Mouse (Mus musculus): ENCODE measurements around the gene Nrxn3.
A peak's percentile ranks its signal among the peaks of the same experiment; 100 is the strongest.

The Nrxn3 gene

DNA sequence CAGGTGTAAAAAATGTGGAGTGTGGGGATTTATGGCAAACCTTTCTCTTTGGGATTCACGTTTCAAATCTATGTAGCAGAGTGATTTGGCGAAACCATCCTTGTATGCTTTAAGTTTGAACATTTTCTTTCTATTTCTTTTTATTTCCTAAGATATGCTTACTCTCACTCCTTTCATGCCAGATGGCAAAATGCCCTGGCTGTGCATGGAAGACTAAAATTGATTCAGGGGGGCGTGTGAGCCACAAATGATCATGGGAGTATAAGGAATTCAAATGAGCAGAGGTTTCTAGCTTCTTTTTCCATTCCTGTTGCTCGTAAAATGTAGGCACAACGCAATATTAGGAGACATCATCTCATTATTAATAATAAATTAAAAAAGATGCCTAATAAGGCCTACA, 1211.0 kb downstream of the Nrxn3 start:
- no peak for DNase-seq (ENCODE audit: low read depth, low spot score)

DNA sequence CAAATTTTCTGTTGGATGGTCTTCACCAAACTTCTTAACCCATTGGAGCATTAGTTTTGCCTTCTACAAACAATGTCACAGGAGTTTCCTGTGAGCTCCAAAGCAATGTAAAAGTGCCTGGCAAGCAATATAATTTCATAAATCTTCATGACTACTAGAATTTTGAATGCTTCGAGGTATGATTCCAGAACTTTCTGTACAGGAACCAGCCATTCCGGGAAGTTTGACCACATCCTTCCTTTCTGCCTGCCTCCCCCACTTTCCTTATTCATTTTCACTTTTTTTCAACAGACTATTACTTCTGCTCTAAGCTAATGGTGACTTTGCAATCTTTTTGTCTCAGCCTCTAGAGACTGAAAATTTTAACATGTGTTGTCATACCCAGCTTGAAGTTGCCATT, 1218.1 kb downstream of the Nrxn3 start:
- DNase-seq (ENCODE audit: low read depth, low spot score) = no peak

DNA sequence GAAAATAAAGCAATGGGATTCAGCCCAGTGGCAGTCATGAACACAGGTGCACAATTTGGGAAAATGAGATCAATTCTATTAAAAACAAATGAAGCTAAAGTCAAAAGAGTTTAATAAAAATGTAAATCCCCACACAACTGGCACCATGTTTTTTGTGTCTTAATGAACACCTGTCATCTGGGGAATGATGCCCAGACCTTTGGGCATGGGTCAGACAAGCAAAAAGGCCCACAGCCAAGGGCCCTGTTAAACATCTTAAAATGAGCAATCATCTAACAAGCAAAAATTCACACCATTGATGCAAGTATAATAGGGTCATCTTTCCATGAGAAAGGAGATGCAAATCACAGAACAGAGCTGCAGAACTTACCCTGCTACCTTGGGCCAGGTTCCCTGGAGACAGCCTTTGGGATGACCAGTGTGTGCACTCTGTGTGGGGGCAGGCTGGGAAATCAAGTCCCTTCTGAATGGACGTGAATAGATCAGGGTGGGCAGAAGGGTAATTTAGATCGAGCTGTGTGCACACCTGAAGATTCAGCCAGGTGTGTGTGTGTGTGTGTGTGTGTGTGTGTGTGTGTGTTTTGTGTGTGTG, 1223.3 kb downstream of the Nrxn3 start:
- no peak for DNase-seq (ENCODE audit: low read depth, low spot score)

DNA sequence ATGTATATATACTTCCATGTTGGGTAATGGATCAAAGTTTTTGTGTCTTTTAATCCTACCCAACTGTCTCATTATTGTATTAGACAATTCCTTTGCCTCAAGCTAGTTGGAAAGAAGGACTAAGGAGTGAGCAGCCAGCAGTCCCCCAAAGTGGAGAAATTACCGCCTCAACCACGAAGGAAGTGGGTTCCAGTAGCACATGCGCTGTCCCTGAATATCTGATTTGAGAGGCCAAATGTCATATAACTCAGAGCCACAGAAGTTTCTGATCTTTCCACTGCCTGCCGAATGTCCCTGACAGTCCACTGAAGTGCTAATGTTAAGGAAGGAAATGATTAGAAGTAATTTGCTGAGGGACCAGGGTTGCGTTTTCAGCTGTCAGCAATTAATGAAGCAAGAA, 1223.8 kb downstream of the Nrxn3 start:
- DNase-seq (ENCODE audit: low read depth, low spot score) = no peak

DNA sequence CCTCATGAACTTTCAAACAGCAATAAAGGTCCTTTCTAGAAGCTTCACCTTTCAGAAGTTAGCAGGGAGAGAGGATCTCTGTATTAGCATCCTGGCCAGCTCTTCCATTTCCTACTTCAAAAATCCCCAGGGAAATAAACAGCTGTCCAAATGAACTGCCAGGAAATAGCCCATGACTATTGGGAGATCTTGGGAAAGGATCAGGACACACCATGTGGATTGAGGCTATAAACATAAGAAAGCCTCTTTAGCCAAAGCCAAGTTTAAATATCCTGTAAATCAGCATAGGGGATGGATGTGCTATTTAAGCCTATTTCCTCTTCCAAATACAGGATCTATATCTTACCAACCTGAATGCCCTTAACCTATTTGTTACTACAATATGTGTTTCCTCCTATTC, 1230.6 kb downstream of the Nrxn3 start:
- peak; percentile 3 for DNase-seq (ENCODE audit: low read depth, low spot score)

DNA sequence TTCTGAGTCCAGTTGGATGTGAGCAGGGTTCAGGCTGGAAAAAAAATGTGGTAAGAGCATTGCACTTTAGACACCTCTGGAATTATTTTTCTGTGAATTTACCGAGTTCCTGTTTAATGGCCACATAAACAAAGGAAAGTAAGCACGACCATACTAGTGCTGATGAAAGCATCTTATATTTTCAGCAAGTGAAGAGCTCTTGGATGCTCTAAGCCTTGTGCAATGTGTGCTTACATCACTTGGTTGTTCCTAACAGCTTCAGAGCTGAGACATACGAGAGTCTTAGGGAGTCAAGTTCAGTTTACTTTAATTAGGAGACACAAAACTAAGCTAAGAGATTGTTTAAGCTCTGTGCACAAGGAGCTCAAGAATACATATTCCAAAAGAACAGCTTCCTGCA, 1231.0 kb downstream of the Nrxn3 start:
- DNase-seq (ENCODE audit: low read depth, low spot score) = no peak

DNA sequence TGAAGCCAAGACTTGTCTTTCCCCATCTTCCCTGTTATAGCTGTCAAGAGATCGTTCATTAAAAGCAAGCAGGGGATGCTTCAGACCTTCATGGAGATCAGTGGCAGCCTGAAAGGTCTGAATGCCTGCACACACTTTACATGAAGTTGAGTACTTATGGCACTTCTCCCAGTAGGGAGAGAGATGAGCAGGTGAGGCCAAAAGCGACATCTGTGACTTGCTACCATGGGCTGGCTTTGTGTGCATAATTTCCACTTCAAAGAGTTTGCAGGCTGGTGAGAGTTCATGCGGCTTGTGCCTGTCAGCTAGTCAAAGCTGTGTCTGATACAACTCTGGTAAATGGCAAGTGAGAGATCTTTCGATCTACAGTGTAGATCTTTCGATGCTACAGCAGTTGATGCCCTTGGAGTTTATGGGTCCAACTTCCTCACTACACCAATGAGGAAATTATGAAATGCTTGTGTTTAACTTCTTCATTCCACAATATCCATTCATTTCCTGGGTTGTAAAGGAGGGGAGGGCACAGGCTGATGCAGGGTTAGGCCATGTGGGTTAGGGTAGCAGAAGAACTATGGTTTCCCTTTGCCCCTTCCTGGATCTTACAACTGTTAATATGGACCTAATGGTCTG, 1231.9 kb downstream of the Nrxn3 start:
- DNase-seq (ENCODE audit: low read depth, low spot score) = no peak

DNA sequence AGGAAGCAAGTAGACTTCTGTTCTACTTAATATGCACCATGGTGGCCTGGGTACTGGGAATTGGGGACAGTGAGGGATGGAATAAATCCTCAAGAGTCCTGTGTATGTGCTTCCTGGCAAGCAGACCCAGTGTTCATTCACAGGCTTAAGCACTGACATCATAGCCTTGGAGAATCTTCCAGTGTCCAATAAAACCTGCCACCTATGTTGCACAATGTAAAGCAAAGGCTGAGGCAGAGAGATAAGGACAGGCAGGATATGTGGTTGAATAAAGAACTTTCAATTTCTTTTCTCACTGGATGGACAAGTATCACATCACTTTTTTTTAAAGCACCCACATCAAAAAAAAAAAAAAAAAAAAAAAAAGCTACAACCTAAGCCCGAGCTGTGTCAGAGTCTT, 1240.4 kb downstream of the Nrxn3 start:
- DNase-seq (ENCODE audit: low read depth, low spot score) = no peak

DNA sequence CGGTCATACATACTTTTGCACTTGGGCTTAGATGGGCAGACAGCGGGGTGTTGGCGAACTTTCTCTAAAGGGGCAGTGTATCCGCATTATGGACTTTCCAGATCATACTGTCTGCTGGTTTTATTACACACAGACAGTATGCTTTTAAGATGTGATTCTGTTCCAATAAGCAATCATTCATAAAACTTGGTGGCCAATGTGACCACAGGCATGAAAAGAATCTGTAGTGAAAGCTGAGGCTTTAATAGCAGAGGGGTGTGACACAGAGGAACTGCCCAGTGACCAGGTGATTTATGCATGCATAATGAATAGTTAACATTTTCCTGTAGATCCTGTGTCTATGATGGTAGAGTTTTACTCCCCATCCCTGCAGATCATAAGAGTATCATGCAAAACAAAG, 1254.0 kb downstream of the Nrxn3 start:
- no peak for DNase-seq (ENCODE audit: low read depth, low spot score)

DNA sequence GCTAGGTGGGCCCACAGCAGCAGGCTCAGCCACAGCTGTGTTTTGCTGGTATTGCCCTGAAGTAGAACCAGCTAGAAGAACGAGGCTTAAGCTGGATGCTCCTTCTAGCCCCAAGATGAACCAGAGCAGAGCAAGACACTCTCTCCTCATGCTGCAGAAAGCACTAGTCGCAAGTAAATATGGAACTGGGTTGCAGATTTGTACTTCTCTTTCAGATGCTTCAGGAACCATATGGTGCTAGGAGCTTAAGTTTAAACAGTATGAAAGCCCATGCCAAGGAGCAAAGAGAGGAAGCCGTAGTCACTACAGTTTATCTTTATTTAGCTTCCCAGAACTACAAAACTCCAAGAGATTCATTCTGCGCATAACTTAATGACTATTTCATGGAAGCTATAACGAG, 1254.8 kb downstream of the Nrxn3 start:
- no peak for DNase-seq (ENCODE audit: low read depth, low spot score)

DNA sequence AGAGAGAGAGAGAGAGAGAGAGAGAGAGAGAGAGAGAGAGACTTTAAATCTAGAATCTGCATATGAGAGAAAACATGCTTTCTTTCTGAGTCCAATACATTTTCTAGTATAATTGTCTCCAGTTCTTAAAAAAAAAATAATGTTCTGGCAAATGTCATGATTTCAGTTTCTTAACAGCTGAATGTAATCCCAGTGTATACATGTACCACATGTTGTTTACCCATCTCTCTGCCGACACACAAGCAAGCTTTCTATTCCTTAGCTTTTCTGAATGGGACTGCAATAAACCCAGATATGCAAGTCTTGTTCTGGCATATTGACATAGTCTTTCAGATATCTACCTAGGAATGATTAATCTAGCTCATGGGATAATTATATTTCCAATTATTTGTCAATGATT, 1256.5 kb downstream of the Nrxn3 start:
- DNase-seq (ENCODE audit: low read depth, low spot score) = no peak

DNA sequence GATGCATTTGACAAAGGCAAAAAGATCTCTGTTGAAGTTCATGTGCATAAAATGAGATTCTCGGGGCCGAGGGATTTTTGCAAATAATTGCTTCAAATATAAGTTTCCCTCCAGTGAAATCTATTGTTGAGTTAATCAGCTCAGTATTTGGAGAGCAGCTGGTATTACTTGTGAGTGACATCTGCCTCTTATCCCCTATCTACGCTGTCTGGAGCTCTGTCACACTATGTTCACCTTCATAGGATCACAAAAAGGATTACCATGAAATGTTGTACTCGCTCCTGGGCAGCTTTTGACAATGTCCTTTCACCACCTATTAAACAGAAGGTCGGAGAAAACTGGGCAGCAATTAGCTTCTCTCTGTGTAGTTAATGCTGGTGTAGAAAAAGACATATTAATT, 1259.8 kb downstream of the Nrxn3 start:
- DNase-seq (ENCODE audit: low read depth, low spot score) = no peak

DNA sequence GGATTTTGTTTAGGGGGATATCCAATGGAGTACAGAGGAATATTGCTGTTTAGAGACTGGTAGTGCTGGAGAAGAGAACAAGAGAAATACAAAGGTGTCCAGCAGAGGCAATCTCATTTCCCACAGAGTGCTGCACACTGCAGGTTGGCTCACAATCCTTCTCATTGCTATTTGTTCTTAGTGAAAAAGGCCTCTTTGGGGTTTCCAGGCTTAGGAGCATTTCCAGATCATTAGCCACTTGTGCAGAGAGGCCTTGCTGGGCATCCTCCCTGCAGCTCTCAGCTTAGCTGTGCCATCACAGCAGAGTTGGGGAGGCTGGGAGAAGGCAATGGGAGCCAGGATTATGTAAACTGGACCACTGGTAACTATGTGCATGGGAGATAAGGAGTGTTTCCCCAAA, 1260.7 kb downstream of the Nrxn3 start:
- DNase-seq (ENCODE audit: low read depth, low spot score) = no peak

DNA sequence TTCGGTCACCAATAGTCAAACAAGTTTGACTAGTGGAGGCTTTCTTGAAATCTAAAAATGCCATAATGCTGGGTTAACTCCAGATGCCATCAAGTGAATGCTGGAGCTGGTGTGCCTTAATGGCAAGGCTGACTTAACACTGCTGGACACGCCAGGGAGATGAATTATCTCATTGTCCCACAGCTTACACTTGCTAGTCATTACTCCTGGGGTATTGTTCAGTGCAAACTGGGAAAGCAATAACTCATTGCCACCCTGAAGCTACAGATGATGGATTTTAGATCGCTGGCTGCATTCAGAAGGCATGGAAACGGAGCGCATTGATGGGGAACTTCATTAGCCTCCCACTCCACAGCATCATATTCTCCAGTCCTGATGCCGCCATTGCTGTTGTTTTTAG, 1263.5 kb downstream of the Nrxn3 start:
- DNase-seq (ENCODE audit: low read depth, low spot score) = no peak

DNA sequence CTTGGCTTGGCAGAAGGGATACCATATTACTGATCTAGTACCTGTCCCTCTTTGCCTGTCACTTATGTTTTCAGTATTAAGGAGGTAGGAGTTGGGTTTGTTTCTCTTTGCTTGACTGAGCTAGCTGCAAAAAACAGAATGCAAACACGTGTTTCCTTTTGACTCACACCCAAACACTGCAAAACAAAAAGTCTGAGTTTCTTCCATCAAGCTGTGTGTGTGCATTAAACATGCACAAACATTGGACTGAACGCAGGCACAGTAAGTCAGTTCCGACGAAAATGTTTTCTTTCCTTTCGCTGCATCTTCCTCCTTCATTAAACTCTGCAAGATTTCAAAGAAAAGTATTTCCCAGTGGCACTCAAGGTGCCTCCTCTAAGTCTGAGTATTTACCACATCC, 1270.6 kb downstream of the Nrxn3 start:
- DNase-seq (ENCODE audit: low read depth, low spot score) = no peak

DNA sequence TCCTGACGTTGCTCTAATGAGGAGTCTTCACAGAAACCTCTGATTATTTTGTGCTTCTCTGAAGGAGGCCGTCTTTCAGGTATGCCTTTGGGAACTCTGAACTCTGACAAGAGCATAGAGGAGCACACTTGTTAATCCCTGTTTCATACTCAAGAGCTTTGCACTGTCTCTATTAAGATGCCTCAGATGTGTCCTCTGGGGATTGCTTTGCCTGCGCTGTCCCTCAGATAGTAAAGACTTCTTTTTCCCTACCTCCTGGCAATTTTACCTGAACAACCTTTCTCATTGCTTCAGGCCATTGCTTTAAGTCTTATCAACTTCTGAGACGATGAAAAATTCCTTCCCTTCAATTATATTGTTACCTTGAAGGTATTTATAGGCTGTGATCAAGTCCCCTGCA, 1272.7 kb downstream of the Nrxn3 start:
- no peak for DNase-seq (ENCODE audit: low read depth, low spot score)

DNA sequence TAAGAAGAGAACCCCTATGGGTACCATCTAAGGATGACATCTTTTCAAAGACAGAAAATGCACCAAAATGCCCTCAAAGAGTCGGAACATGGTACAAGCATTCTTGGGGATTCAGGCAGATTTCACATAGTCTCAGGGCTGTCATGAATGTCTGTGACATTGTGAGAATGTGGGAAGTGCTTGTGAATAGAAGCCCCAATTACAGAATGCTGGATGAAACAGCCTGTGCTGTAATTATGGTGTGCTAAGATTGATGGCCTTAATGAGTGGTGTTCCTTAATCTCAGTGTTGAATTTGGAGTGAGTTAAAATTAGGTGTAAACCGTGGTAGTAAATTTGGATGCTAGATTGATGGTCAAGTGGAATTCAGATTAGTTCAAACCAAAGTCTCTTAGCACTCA, 1287.6 kb downstream of the Nrxn3 start:
- DNase-seq (ENCODE audit: low read depth, low spot score) = no peak

DNA sequence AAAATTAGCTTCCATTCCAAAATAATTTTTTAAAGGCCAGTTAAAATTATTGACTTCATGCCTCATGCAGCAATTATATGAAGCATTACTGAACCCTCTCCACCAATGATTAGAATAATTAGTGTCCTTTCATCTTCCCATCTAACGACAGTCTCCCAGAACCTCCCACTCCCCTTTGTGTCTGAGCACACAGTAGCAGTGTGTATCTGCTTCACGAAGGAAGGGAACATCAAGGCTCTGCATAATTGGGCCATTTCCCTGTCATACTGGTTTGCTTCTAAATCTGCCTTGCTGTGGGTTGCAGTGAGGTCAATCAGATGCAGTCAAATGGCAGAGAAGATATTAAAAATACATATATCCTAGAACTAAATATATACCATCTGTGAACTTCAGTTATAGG, 1291.3 kb downstream of the Nrxn3 start:
- no peak for DNase-seq (ENCODE audit: low read depth, low spot score)

DNA sequence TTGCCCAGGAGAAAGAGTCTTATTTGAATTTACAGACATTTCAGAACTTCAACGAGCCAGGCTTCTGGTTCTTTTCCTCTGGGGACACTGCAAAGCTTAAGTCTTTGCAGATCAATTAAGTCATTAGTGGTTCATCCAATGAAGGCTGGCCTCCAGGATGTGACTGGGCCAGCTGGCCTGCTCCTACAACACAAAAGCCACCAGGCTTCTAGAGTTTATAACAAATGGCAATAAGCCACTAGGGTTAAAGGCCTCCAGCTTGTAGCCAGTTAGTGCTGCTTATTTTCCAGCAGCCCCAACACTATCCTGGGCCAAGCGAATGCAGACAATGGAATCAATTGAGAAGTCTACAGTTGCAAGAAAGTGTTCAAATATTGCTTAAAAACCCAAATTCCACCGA, 1304.3 kb downstream of the Nrxn3 start:
- no peak for DNase-seq (ENCODE audit: low read depth, low spot score)

DNA sequence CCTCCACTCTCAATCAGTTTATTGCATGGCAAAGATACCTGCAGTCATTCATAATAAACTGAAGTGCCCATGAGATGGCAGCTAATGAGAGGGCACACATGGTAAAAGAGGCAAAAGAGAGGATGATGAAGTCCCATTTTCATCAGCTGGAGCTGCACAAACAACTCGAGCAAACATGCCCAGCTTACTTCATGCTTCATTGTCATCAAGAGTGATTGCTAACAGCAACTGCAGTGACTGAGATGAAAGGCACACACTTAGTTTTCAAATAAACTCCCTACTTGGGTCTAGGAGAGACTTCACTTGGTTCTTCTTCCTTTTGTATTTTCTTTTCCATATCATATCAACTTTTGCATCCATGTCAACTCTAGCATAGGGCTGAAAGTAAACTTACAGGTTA, 1318.4 kb downstream of the Nrxn3 start:
- no peak for DNase-seq (ENCODE audit: low read depth, low spot score)

DNA sequence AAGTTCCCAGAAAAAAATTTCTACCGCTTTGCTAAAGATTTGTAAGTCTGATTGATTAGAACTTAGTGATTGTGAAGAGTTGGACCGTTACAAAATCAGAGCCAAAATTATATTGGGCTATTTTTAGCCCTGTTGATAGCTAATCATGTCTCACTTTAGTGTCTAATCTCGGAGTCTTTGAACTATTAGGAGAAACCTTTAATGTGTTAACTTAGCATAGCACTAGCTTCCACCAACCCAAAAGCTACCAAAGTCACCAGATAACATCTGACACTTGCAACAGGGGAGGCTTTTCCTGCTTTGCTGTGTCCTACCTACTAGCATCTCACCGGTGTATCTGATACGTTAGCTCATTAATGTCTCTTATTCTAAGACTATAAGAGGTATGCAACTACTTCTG, 1333.6 kb downstream of the Nrxn3 start:
- DNase-seq (ENCODE audit: low read depth, low spot score) = no peak

DNA sequence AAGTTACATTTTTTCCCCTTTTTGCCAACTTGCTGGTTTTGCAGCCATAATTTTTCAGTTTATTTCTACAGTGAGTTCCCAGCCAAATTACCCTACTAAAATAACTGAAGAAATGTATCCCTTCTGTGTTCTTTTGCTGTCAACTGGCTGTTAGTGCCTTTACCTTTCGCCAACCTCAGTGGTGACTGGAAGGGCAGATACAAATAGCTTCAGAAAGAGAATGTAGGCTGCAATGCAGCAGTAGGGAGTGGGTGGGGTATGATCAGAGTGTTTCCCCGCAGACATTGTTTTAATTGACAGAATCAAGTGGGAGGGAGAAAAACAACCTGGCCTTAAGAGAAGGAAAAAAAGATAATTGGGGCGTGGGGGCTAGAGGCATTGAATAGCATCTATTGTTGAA, 1337.1 kb downstream of the Nrxn3 start:
- DNase-seq (ENCODE audit: low read depth, low spot score) = no peak

DNA sequence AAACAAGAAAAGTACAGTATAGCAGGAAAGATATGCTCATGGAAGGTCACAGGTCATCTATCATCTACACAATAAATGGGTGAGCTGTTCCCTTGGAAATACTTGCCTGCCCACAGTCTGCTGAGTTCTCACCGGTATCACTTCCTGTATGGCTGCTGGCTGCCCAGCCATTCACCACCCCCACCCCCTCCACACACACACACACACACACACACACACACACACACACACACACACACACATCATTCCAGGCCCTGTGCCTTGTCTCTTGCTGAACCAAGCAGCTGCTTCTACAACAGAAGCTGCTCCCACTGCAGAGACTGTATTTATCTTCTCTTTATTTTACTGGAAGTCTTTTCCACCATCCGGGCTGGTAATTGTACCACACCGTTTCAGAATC, 1338.6 kb downstream of the Nrxn3 start:
- DNase-seq (ENCODE audit: low read depth, low spot score) = no peak

DNA sequence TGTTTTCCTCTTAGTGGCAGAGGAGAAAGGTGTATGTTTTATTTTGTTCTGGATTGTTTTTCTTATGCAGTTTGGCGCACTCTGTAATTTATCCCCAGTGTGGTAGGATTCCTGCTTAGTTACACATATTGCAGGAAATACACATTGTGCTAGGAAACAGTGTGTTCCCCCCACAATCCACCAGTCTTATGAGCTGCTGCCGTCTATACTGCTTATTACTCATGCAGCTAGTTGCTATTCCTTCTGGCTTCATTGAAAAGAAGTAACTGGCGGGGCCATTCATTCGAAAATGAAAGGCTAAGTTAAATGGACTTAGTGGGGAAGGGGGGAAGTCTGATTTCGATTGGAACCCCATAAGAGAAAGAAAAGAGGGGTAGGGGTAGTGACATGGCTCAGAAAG, 1339.5 kb downstream of the Nrxn3 start:
- no peak for DNase-seq (ENCODE audit: low read depth, low spot score)
